Mouse (Mus musculus) hindbrain, embryonic 12.5 days (tissue): ENCODE data around the gene Cdr2. TPM values are rescaled to one million over a fixed set of nuclear protein-coding genes. Genes with fewer than 3 reads are reported as not detected.
A peak's percentile ranks its signal among the peaks of the same experiment; 100 is the strongest.
"Not testable (repeated sequence)": the region's sequence is repeated elsewhere in the genome, so short reads cannot be mapped to it uniquely, and the experiment has no call there.

ENCODE experiments used
- ATAC-seq: fragments of 200-750 bp; cut with Nextera tagmentation; 2 replicates; pipeline ENCODE4 v1.8.0; 2017; ENCODE audit warnings: moderate TSS enrichment; ENCODE audit not compliant: low FRiP score
- H3K27ac ChIP-seq: fragments of 300-500 bp; sonication (generic); 2 replicates; pipeline ENCODE4 v1.5.1; 2016; ENCODE audit warnings: mild to moderate bottlenecking
- H3K27me3 ChIP-seq: fragments of 300-500 bp; sonication (generic); 2 replicates; pipeline ENCODE4 v1.6.1; 2016; ENCODE audit warnings: mild to moderate bottlenecking
- H3K36me3 ChIP-seq: fragments of 300-500 bp; sonication (generic); 2 replicates; pipeline ENCODE4 v1.6.1; 2016; ENCODE audit warnings: mild to moderate bottlenecking
- H3K4me1 ChIP-seq: fragments of 300-500 bp; sonication (generic); 2 replicates; pipeline ENCODE4 v1.6.1; 2016
- H3K4me2 ChIP-seq: fragments of 300-500 bp; sonication (generic); replicated peaks from 2 replicates; pipeline ENCODE4 v1.6.1; 2016; ENCODE audit warnings: mild to moderate bottlenecking
- H3K4me3 ChIP-seq: fragments of 300-500 bp; sonication (generic); 2 replicates; pipeline ENCODE4 v1.5.1; 2016; ENCODE audit warnings: mild to moderate bottlenecking
- H3K9ac ChIP-seq: fragments of 300-500 bp; sonication (generic); 2 replicates; pipeline ENCODE4 v1.6.1; 2016; ENCODE audit warnings: mild to moderate bottlenecking, moderate library complexity
- H3K9me3 ChIP-seq: fragments of 300-500 bp; sonication (generic); replicated peaks from 2 replicates; pipeline ENCODE4 v1.6.1; 2016; ENCODE audit warnings: mild to moderate bottlenecking
- WGBS: fragments of 180-500 bp; shearing (Covaris S2); methylation state at CpG from one replicate; pipeline ENCODE4 v1.1.7; 2016; 5-methylcytosine and 5-hydroxymethylcytosine counted together
- polyA plus RNA-seq: library from polyadenylated mRNA; unstranded; fragments of >200 nt; fragmentation: Nextera tagmentation; extraction: Ambion mirVana; gene quantifications from 2 replicates; pipeline ENCODE4 v1.2.1, GENCODE M21; 2016

The Cdr2 gene
- polyA plus RNA-seq, 1 experiment from 2014 or later: 19.0 TPM

DNA sequence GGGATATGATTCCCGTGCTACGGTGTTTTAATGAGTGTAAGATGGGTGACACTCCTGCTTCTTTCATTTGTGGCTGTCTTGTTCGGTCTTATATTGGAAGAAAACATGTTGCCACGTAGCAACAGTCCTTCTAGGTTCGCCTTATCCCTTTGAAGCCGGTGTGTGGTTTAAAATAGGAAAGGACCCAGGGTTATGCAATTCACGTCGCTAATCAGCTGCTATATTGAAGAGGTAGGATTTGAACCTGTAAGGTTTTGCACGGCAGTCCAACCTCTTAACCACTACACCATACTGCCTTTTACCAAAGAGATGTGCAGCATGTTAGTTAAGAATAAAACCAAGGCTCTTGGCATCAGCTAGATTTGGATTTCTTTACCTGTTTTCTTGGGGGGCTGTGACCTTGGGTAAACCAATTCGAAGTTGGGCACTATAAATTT, 63.6 kb downstream of the Cdr2 start:
- peak overlapping the region; percentile 99 for H3K4me3 ChIP-seq
- 9% methylated on average over 10 of the region's 10 CpGs for WGBS
- peak; percentile 56 for ATAC-seq
- no peaks in the 10 kb centered on the region for H3K27me3 ChIP-seq
- peak overlapping the region; percentile 92 for H3K9ac ChIP-seq
- H3K4me2 ChIP-seq: peak overlapping the region; percentile 71
- peaks cover 5% of the 10 kb centered on the region for H3K4me1 ChIP-seq
- peak overlapping the region; percentile 85 for H3K27ac ChIP-seq
- no peaks in the 10 kb centered on the region for H3K9me3 ChIP-seq
- 0 out of 2 replicates have a peak, but pooled peaks cover 3% of the 10 kb centered on the region for H3K36me3 ChIP-seq

DNA sequence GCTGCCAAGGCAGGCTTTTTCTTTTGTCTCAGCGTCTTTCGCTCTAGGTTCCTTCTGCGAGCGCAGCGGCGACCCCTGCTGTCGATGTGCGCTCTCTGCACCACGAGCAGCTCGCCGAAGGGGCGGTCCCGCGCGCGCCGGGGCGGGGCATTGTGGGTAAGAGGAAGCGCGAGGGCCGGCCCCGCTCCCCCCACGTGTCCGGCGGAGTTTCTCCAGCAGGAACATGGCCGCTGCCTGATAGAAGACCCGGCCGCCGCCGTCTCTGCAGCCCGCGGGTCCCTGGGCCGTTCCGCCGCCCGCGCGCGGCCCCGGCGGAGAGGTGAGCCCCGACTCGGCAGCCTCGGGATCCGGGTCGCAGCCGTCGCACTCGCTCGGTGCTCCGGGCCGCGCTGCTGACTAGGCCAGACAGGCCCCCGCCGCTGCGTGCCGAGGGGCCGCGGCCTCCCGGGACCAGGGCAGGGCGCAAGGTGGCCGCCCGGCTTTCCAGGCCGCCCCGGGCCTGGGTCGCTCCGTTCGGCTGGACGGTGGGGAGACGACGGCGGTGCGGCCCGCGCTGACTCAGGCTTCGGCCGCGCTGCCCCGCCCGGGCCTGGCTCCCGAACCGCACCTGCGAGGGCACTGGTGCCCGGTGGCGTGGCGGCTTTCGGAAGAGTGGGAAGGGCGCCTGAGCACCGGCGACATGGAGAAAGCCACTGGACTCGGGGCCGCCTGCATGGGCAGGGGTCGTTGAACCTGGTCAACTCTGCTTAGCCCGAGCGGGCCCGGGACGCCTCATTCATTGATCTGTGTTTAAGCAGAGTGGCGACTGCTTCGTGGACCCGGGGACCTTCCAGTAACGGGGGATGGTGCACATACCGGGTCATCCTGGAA, 64.3 kb downstream of the Cdr2 start, which contains the start of gene Polr3e:
TSS of gene Polr3e (plus strand) at position 153 of the 870 bp plus-strand sequence.
- Histone ChIP-seq H3K4me3 (peak within 1 kb of the TSS; percentile 99), H3K4me2 (peak within 1 kb of the TSS; percentile 71), H3K4me1 (peaks cover 5% of the 10 kb centered on the region), H3K27ac (peak within 1 kb of the TSS; percentile 85), H3K27me3 (no peaks in the 10 kb centered on the region), H3K9ac (peak within 1 kb of the TSS; percentile 92), H3K36me3 (no peaks in the 10 kb centered on the region), H3K9me3 (no peaks in the 10 kb centered on the region)
- ATAC-seq: peak; percentile 94
- under 1% methylated on average over 71 of the region's 102 CpGs for WGBS

DNA sequence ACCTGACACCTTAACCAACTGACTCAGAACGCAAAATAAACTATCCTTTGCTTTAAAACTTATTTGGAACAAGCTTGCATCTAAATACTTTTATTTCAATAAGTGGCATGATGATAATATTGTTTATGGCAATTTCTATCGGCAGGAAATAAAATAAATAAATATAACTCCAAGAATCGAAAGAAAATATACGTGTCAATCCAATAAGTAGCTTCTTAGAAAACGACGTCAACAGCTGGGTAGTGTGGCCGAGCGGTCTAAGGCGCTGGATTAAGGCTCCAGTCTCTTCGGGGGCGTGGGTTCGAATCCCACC, 64.9 kb downstream of the Cdr2 start:
- Histone ChIP-seq H3K27ac (no peak overlapping the region), H3K9ac (no peak overlapping the region), H3K36me3 (no peaks in the 10 kb centered on the region), H3K4me2 (peak overlapping the region; percentile 71), H3K4me3 (peak overlapping the region; percentile 99), H3K27me3 (no peaks in the 10 kb centered on the region), H3K9me3 (no peaks in the 10 kb centered on the region), H3K4me1 (peaks cover 5% of the 10 kb centered on the region)
- WGBS: 9% methylated on average over 12 of the region's 12 CpGs
- ATAC-seq: peak; percentile 92

DNA sequence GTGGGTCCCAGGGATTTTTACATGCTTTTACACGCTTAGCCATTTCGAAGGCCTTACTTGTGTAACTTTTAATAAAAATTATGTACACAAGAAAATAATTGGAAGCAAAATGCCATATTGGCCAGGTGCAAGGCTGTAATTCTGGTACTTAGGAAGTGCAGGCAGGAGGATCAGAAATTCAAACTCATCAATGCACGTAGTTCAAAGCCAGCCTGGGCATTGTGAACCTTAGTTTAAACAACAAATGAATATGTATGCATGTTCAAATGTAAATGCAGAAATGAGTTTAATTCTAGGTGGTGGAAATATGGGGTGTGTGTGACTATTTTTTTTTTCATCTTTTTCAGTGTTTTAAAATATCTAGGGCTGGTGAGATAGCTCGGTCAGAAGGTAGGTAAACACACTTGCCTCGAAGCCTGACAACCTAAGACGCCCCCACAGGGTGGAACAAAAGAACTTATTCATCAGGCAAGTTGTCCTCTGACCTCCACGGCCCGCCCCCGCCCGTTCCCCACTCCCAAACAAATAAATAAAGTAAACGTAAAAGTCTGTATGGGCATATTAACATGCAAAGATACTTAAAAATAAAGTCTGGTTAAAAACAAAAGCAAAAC, 65.7 kb downstream of the Cdr2 start:
- ATAC-seq: no peak
- Histone ChIP-seq H3K4me1 (peaks cover 5% of the 10 kb centered on the region), H3K4me2 (no peak overlapping the region; the same call in 1 of the 2 replicates), H3K4me3 (no peak overlapping the region), H3K27me3 (no peaks in the 10 kb centered on the region), H3K36me3 (no peaks in the 10 kb centered on the region), H3K9me3 (no peaks in the 10 kb centered on the region), H3K27ac (no peak overlapping the region), H3K9ac (no peak overlapping the region)
- 22% methylated on average over 11 of the region's 11 CpGs for WGBS

DNA sequence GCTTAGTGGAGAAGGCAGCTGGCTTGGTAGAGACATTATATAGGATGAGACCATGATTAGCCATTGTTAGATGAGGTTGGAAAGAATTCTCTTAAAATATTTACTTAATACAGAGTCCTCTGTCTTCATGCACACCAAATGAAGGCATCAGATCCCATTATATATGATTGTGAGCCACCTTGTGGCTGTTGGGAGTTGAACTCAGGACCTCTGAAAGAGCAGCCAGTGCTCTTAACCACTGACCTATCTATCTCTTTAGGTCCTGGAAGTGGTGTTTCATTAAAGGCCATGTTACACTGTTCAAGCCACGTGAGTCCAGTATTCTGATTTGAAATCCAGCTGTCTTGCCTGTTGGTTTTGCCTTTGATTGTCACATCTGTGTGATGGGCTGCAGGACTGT, 68.8 kb downstream of the Cdr2 start:
- WGBS: 40% methylated on average over 1 of the region's 1 CpGs
- H3K36me3 ChIP-seq: no peaks in the 10 kb centered on the region
- ATAC-seq: no peak
- H3K4me3 ChIP-seq: no peak overlapping the region
- H3K27me3 ChIP-seq: no peaks in the 10 kb centered on the region
- H3K4me1 ChIP-seq: 0 out of 2 replicates have a peak, but pooled peaks cover under 1% of the 10 kb centered on the region
- no peak overlapping the region for H3K4me2 ChIP-seq
- no peaks in the 10 kb centered on the region for H3K9me3 ChIP-seq
- no peak overlapping the region for H3K27ac ChIP-seq
- H3K9ac ChIP-seq: no peak overlapping the region

DNA sequence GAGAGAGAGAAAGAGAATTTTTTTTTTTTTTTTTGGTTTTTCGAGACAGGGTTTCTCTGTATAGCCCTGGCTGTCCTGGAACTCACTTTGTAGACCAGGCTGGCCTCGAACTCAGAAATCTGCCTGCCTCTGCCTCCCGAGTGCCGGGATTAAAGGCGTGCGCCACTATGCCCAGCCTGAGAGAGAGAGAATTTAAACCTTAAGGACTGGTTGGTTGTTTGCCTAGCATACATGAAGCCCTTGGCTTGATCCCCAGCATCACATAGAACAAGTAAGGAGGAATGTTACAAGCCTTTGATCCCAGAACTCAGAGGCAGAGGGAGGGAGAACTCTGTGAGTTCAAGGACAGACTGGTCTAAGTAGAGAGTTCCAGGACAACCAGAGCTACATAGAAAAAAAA, 70.8 kb downstream of the Cdr2 start:
- H3K9me3 ChIP-seq, H3K36me3 ChIP-seq, H3K27ac ChIP-seq, ATAC-seq, H3K4me1 ChIP-seq, H3K4me3 ChIP-seq, H3K4me2 ChIP-seq, H3K9ac ChIP-seq, H3K27me3 ChIP-seq: not testable (repeated sequence)
- 89% methylated on average over 6 of the region's 6 CpGs for WGBS

DNA sequence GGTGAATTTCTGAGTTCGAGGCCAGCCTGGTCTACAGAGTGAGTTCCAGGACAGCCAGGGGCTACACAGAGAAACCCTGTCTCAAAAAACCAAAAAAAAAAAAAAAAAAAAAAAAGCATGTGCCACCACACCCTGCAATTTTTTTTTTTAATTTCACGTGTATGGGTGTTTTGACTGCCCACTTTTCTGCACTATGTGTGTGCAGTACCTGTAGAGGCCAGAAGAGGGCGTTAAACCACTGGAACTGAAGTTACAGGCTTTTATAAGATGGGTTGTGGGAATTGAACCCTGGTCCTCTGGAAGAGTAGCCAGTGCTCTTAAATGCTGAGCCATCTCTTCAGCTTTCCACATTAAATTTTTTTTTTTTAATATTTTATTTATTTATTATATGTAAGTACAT, 71.9 kb downstream of the Cdr2 start:
- ATAC-seq, H3K27ac ChIP-seq, H3K4me3 ChIP-seq, H3K36me3 ChIP-seq, H3K9ac ChIP-seq, H3K27me3 ChIP-seq, H3K4me2 ChIP-seq, H3K9me3 ChIP-seq, H3K4me1 ChIP-seq: not testable (repeated sequence)
- WGBS: 70% methylated on average over 3 of the region's 3 CpGs

Other genes with a start within 250 kb of the Cdr2 start
- 1.4 and 1.7 TPM in 2 replicates for gene Vwa3a, start 243.0 kb downstream of the Cdr2 start, polyA plus RNA-seq
- not detected in 2 replicates for gene Gm5737, start 169.9 kb downstream of the Cdr2 start, polyA plus RNA-seq
- 32.5 and 34.8 TPM in 2 replicates for gene Eef2k, start 139.5 kb downstream of the Cdr2 start, polyA plus RNA-seq
- 29.2 and 29.8 TPM in 2 replicates for gene Polr3e, start 64.6 kb downstream of the Cdr2 start, polyA plus RNA-seq
- gene Mfsd13b, start 197 bp upstream of the Cdr2 start, polyA plus RNA-seq: 0.39 TPM in 1 of 2 replicates, not detected in the other
- 232 and 238 TPM in 2 replicates for gene Mettl9, start 52.1 kb upstream of the Cdr2 start, polyA plus RNA-seq
- gene Igsf6, start 92.3 kb upstream of the Cdr2 start, polyA plus RNA-seq: 0.88 and 1.3 TPM in 2 replicates
- 0.56 and 2.3 TPM in 2 replicates for gene Otoa, start 99.3 kb upstream of the Cdr2 start, polyA plus RNA-seq